Mouse (Mus musculus) midbrain, embryonic 10.5 days (tissue): Measurements from ENCODE around the gene Hinfp. TPM values are rescaled to one million over a fixed set of nuclear protein-coding genes. Genes with fewer than 3 reads are reported as not detected.

Experiments used
- microRNA-seq: library from miRNA; unstranded; fragments of <30 nt; microRNA quantifications from one replicate; pipeline ENCODE4, GENCODE M21; 2017
- polyA plus RNA-seq: library from polyadenylated mRNA; unstranded; fragments of >200 nt; fragmentation: Nextera tagmentation; extraction: Ambion mirVana; gene quantifications from 2 replicates; pipeline ENCODE4 v1.2.1, GENCODE M21; 2016

Gene Hinfp
- polyA plus RNA-seq, 1 experiment from 2014 or later: 29.4 TPM

Small RNA genes lying within 50 kb of the gene (microRNA-seq; reads per million reads assigned to microRNA genes)
- not detected for gene Gm44335

Other genes starting within 250 kb of the Hinfp start
- 11.3 and 16.5 TPM in 2 replicates for gene Usp2, start 238.7 kb downstream of the Hinfp start, polyA plus RNA-seq
- gene Mfrp, start 203.9 kb downstream of the Hinfp start, polyA plus RNA-seq: 0.07 and 0.17 TPM in 2 replicates
- 0.29 and 0.93 TPM in 2 replicates for gene C1qtnf5, start 198.4 kb downstream of the Hinfp start, polyA plus RNA-seq
- 0.35 and 0.63 TPM in 2 replicates for gene Gm49380, start 192.2 kb downstream of the Hinfp start, polyA plus RNA-seq
- 81.3 and 81.5 TPM in 2 replicates for gene Rnf26, start 192.2 kb downstream of the Hinfp start, polyA plus RNA-seq
- 12.0 and 13.7 TPM in 2 replicates for gene Mcam, start 171.2 kb downstream of the Hinfp start, polyA plus RNA-seq
- 21.7 and 25.5 TPM in 2 replicates for gene Cbl, start 71.6 kb downstream of the Hinfp start, polyA plus RNA-seq
- gene Ccdc153, start 65.0 kb downstream of the Hinfp start, polyA plus RNA-seq: not detected in 2 replicates
- 0.06 TPM in 1 of 2 replicates, not detected in the other for gene Pdzd3, start 54.2 kb downstream of the Hinfp start, polyA plus RNA-seq
- 2.6 and 2.9 TPM in 2 replicates for gene Nlrx1, start 37.1 kb downstream of the Hinfp start, polyA plus RNA-seq
- 6.4 and 8.6 TPM in 2 replicates for gene Abcg4, start 17.1 kb downstream of the Hinfp start, polyA plus RNA-seq
- gene C2cd2l, start 14.6 kb upstream of the Hinfp start, polyA plus RNA-seq: 8.6 and 10.8 TPM in 2 replicates
- gene Dpagt1, start 20.3 kb upstream of the Hinfp start, polyA plus RNA-seq: 45.6 and 47.5 TPM in 2 replicates
- 531 and 532 TPM in 2 replicates for gene H2afx, start 29.0 kb upstream of the Hinfp start, polyA plus RNA-seq
- gene Hmbs, start 38.6 kb upstream of the Hinfp start, polyA plus RNA-seq: 168 and 189 TPM in 2 replicates
- gene Vps11, start 56.0 kb upstream of the Hinfp start, polyA plus RNA-seq: 33.6 and 35.9 TPM in 2 replicates
- 40.2 and 42.1 TPM in 2 replicates for gene Hyou1, start 73.8 kb upstream of the Hinfp start, polyA plus RNA-seq
- 17.2 and 20.5 TPM in 2 replicates for gene Slc37a4, start 91.2 kb upstream of the Hinfp start, polyA plus RNA-seq
- gene Rps25, start 101.5 kb upstream of the Hinfp start, polyA plus RNA-seq: 1,926 and 2,208 TPM in 2 replicates
- 216 and 244 TPM in 2 replicates for gene Trappc4, start 101.9 kb upstream of the Hinfp start, polyA plus RNA-seq
- 25.4 and 29.9 TPM in 2 replicates for gene Ccdc84, start 112.9 kb upstream of the Hinfp start, polyA plus RNA-seq
- gene Foxr1, start 135.5 kb upstream of the Hinfp start, polyA plus RNA-seq: not detected in 2 replicates
- not detected in 2 replicates for gene Upk2, start 149.3 kb upstream of the Hinfp start, polyA plus RNA-seq
- gene Bcl9l, start 177.2 kb upstream of the Hinfp start, polyA plus RNA-seq: 3.9 and 4.7 TPM in 2 replicates